Mouse (Mus musculus): ENCODE measurements around the gene Phpt1. TPM values are rescaled to one million over a fixed set of nuclear protein-coding genes. Genes with fewer than 3 reads are reported as not detected.

Phpt1 gene
- polyA plus RNA-seq, 1 experiment from 2014 or later = 159 TPM

DNA sequence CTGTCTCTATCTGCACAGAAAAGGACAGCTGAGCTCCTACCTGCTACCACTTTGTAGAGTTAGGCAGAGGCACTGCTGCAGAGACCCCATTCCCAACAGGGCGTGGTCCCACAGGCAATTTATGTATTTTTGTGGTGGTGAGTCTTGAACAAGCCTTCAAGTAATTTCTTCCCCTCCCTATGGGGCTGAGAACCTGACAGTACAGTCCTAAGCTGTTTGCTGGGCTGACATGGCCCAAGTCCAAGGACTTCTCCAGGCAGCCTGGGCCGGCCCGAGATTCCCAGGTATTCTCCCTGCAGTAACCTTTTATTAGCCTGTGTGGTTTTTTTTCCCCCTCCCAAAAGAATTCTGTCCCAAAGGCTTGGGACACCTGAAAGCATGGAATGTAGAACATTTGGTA is 9.1 kb upstream of the Phpt1 start:
- H3K9ac ChIP-seq (ENCODE audit: low read length) = no peak overlapping the region
- H3K4me2 ChIP-seq = no peak overlapping the region
- H3K36me3 ChIP-seq (ENCODE audit: control insufficient read depth, insufficient read depth, low read length) = peaks cover 6% of the 10 kb centered on the region
- H3K27me3 ChIP-seq (ENCODE audit: control insufficient read depth, insufficient read depth, low read length) = peaks cover 23% of the 10 kb centered on the region
- no peak for DNase-seq (ENCODE audit: low spot score, missing footprints)
- peaks cover 10% of the 10 kb centered on the region; the same call in 1 of the 2 replicates for H3K4me1 ChIP-seq (ENCODE audit: control insufficient read depth, insufficient read depth, low read length)
- 98% methylated on average over 3 of the region's 3 CpGs for WGBS
- H3K4me3 ChIP-seq (ENCODE audit: low read depth, low read length) = no peak overlapping the region
- no peak for ATAC-seq (ENCODE audit: low FRiP score)
- no peaks in the 10 kb centered on the region for H3K9me3 ChIP-seq (ENCODE audit: control insufficient read depth, low read length)
- no peak overlapping the region for H3K27ac ChIP-seq (ENCODE audit: low read depth, low read length)

DNA sequence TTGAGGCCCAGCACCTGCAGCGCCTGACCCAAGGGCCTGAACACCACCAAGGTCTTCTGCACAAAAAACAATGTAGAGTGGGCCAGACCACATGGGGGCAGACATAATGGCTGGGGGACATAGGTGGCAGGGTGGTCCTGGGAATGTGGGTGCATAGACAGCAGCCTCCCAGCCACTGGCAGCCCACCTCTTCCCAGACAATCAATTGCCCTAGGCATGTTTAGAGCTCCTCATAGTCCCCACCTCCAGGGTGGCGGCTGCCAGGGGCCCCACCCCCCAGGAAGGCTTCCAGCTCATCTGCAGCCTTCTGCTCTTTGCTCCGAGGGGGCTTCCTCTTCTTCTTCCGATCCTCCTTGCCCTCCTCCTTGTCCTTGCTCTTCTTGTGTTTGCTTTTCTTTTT is 8.5 kb upstream of the Phpt1 start:
- Histone ChIP-seq H3K4me1 (ENCODE audit: control insufficient read depth, insufficient read depth, low read length) (peaks cover 10% of the 10 kb centered on the region; the same call in 1 of the 2 replicates), H3K9me3 (ENCODE audit: control insufficient read depth, low read length) (no peaks in the 10 kb centered on the region), H3K4me3 (ENCODE audit: low read depth, low read length) (no peak overlapping the region), H3K27me3 (ENCODE audit: control insufficient read depth, insufficient read depth, low read length) (peaks cover 29% of the 10 kb centered on the region), H3K36me3 (ENCODE audit: control insufficient read depth, insufficient read depth, low read length) (peaks cover 6% of the 10 kb centered on the region), H3K9ac (ENCODE audit: low read length) (no peak overlapping the region), H3K4me2 (no peak overlapping the region), H3K27ac (ENCODE audit: low read depth, low read length) (no peak overlapping the region)
- DNase-seq (ENCODE audit: low spot score, missing footprints) (no peak), ATAC-seq (ENCODE audit: low FRiP score) (no peak)
- 79% methylated on average over 4 of the region's 4 CpGs for WGBS

DNA sequence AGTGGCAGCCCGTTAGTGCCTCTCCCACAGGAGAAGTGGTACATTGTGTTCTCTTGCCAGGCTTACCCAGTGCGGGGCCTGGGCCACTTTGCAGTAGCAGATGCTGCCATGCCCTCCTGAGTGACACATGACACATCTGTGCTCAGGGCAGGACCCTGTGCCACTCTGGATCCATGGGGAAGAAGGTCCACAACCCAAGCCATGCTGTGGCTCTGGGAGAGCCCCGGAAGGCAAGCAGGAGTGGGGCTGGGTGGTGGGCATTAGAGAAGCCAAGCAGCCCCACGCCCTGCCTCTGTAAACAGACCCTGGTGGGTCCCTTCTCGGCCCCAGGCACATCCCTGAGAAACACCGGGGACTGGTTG is 8.1 kb upstream of the Phpt1 start:
- ATAC-seq (ENCODE audit: low FRiP score) = no peak
- no peak for DNase-seq (ENCODE audit: low spot score, missing footprints)
- Histone ChIP-seq H3K36me3 (ENCODE audit: control insufficient read depth, insufficient read depth, low read length) (peaks cover 6% of the 10 kb centered on the region), H3K4me2 (no peak overlapping the region), H3K27ac (ENCODE audit: low read depth, low read length) (no peak overlapping the region), H3K4me1 (ENCODE audit: control insufficient read depth, insufficient read depth, low read length) (peaks cover 10% of the 10 kb centered on the region; the same call in 1 of the 2 replicates), H3K9ac (ENCODE audit: low read length) (no peak overlapping the region), H3K9me3 (ENCODE audit: control insufficient read depth, low read length) (no peaks in the 10 kb centered on the region), H3K4me3 (ENCODE audit: low read depth, low read length) (no peak overlapping the region), H3K27me3 (ENCODE audit: control insufficient read depth, insufficient read depth, low read length) (peaks cover 33% of the 10 kb centered on the region)
- 88% methylated on average over 6 of the region's 6 CpGs for WGBS

DNA sequence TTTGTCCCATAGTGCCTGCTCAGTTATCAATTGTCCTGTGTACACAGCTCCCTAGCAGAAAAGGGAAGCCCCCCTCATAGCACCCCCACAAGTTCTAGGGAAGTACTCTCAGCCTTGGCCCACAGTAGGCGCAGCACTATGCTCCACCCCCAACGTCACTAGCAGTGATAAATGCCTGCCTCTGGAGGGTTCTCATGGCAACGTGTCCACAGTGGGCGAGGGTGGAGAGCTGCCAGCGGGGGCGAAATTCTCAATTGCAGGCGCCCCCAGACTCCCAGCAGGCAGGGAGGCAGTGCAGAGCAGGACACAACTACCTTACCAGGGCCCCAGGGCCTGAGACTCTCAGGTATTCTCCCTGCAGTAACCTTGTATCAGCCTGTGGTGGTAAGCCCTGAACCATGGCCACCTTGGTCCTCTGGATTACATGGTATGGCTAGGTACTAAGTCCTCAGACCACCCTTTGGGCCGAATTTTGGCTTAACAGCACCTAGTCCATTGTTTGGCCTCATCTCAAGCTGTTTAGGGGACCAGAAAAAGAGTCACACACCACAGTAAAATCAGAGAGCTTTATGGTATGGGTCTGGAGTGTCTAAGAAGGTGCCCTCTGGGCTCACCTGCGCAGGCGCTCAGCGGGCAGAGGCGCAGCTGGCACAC is 7.6 kb upstream of the Phpt1 start:
- H3K27me3 ChIP-seq (ENCODE audit: control insufficient read depth, insufficient read depth, low read length) = peaks cover 38% of the 10 kb centered on the region
- H3K36me3 ChIP-seq (ENCODE audit: control insufficient read depth, insufficient read depth, low read length) = peaks cover 6% of the 10 kb centered on the region
- DNase-seq (ENCODE audit: low spot score, missing footprints) (no peak), ATAC-seq (ENCODE audit: low FRiP score) (no peak)
- no peak overlapping the region for H3K4me2 ChIP-seq
- no peak overlapping the region for H3K9ac ChIP-seq (ENCODE audit: low read length)
- no peak overlapping the region for H3K4me3 ChIP-seq (ENCODE audit: low read depth, low read length)
- H3K9me3 ChIP-seq (ENCODE audit: control insufficient read depth, low read length) = no peaks in the 10 kb centered on the region
- 65% methylated on average over 12 of the region's 12 CpGs for WGBS
- H3K4me1 ChIP-seq (ENCODE audit: control insufficient read depth, insufficient read depth, low read length) = peaks cover 13% of the 10 kb centered on the region
- no peak overlapping the region for H3K27ac ChIP-seq (ENCODE audit: low read depth, low read length)

DNA sequence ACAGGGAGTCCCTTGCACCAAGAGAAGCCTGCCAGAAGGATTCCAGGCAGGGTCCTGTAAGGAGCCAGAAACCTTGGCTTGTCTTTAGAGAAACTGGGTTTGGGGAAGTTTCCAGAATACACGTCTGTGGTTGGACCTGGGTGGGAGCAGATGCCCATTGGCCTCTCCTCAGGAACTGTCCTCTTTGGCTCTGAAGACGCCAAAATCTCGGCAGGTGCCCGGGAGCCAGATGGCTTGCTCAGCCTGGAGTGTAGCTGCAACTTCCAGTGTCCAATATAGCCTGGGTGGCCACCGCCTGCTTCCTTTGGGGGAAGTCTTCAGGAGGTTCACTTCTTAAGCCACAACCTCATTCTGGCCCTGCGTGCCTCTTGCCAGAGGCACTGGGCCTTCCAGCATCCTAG is 6.9 kb upstream of the Phpt1 start:
- H3K4me2 ChIP-seq = no peak overlapping the region
- H3K4me3 ChIP-seq (ENCODE audit: low read depth, low read length) = no peak overlapping the region
- peaks cover 6% of the 10 kb centered on the region for H3K36me3 ChIP-seq (ENCODE audit: control insufficient read depth, insufficient read depth, low read length)
- WGBS = 40% methylated on average over 6 of the region's 6 CpGs
- DNase-seq (ENCODE audit: low spot score, missing footprints) (no peak), ATAC-seq (ENCODE audit: low FRiP score) (no peak)
- no peak overlapping the region; the same call in 1 of the 2 replicates for H3K9ac ChIP-seq (ENCODE audit: low read length)
- peaks cover 18% of the 10 kb centered on the region for H3K4me1 ChIP-seq (ENCODE audit: control insufficient read depth, insufficient read depth, low read length)
- H3K27me3 ChIP-seq (ENCODE audit: control insufficient read depth, insufficient read depth, low read length) = peaks cover 45% of the 10 kb centered on the region
- H3K9me3 ChIP-seq (ENCODE audit: control insufficient read depth, low read length) = no peaks in the 10 kb centered on the region
- peak overlapping the region; percentile 7; the same call in 1 of the 2 replicates for H3K27ac ChIP-seq (ENCODE audit: low read depth, low read length)

DNA sequence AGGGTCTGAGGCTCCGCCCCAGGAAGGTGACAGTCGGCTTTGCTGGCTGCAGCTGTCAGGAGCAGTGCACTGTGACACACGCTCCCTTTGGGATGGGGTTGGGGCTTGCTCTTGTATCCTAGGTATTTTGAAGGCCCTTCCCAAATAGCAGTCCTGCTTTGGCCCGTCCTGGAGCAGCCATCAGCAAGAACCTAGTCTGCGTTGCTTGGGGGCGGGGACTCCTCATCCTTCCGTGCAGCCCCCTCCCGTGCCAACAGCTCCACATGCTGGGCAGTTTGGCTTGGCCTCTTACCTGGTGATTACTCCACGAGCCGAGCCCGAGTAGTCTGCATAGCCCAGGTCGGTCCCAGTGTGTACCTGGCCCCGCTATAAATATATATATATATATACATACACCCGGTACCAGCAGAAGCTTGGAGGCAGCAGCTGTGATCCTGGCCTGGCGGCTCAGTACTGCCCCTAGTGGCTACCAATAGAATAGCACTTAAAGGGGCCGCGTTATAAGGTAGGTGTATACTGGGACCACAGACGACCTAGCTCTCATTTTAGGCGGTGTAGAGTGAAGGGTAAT is 6.4 kb upstream of the Phpt1 start, which contains the start of gene Ajm1:
TSS of gene Ajm1 (minus strand) at position 464 of the 571 bp plus-strand sequence.
- peak within 1 kb of the TSS; percentile 7; the same call in 1 of the 2 replicates for H3K27ac ChIP-seq (ENCODE audit: low read depth, low read length)
- 8% methylated on average over 19 of the region's 19 CpGs for WGBS
- peak within 1 kb of the TSS; percentile 52 for H3K4me2 ChIP-seq
- H3K9ac ChIP-seq (ENCODE audit: low read length) = peak within 1 kb of the TSS; percentile 27; the same call in 1 of the 2 replicates
- DNase-seq (ENCODE audit: low spot score, missing footprints) = peak; percentile 95
- peaks cover 18% of the 10 kb centered on the region for H3K4me1 ChIP-seq (ENCODE audit: control insufficient read depth, insufficient read depth, low read length)
- H3K9me3 ChIP-seq (ENCODE audit: control insufficient read depth, low read length) = no peaks in the 10 kb centered on the region
- H3K4me3 ChIP-seq (ENCODE audit: low read depth, low read length) = peak within 1 kb of the TSS; percentile 24
- peak; percentile 72 for ATAC-seq (ENCODE audit: low FRiP score)
- peaks cover 51% of the 10 kb centered on the region for H3K27me3 ChIP-seq (ENCODE audit: control insufficient read depth, insufficient read depth, low read length)
- peaks cover 6% of the 10 kb centered on the region for H3K36me3 ChIP-seq (ENCODE audit: control insufficient read depth, insufficient read depth, low read length)

DNA sequence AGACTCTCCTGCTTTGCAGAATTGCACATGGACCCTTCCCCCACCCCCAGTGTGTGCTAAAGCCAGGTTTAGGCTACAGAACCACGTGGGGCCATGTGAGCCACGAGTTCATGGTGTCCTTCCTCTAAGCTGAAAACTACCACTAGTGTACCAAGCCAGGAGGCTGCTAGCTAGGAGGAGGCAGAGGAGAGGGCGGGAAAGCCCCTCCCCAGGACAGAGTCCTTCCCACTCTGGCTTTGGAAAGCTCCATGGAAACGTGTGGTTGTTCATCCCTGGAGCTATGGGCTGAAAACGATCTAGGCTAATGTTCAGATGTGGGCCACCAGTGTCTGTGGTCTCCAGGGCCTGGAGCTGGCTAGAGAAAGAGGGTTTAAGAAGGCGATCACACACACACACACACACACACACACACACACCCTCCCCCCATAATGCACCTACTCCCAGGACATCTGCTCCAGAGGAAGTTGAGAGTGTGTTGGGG is 5.6 kb upstream of the Phpt1 start:
- no peak for DNase-seq (ENCODE audit: low spot score, missing footprints)
- no peak overlapping the region for H3K9ac ChIP-seq (ENCODE audit: low read length)
- H3K4me2 ChIP-seq = no peak overlapping the region
- H3K4me3 ChIP-seq (ENCODE audit: low read depth, low read length) = no peak overlapping the region
- no peak for ATAC-seq (ENCODE audit: low FRiP score)
- peaks cover 57% of the 10 kb centered on the region for H3K27me3 ChIP-seq (ENCODE audit: control insufficient read depth, insufficient read depth, low read length)
- peaks cover 4% of the 10 kb centered on the region for H3K36me3 ChIP-seq (ENCODE audit: control insufficient read depth, insufficient read depth, low read length)
- peaks cover 20% of the 10 kb centered on the region for H3K4me1 ChIP-seq (ENCODE audit: control insufficient read depth, insufficient read depth, low read length)
- no peak overlapping the region for H3K27ac ChIP-seq (ENCODE audit: low read depth, low read length)
- no peaks in the 10 kb centered on the region for H3K9me3 ChIP-seq (ENCODE audit: control insufficient read depth, low read length)
- 51% methylated on average over 6 of the region's 6 CpGs for WGBS

DNA sequence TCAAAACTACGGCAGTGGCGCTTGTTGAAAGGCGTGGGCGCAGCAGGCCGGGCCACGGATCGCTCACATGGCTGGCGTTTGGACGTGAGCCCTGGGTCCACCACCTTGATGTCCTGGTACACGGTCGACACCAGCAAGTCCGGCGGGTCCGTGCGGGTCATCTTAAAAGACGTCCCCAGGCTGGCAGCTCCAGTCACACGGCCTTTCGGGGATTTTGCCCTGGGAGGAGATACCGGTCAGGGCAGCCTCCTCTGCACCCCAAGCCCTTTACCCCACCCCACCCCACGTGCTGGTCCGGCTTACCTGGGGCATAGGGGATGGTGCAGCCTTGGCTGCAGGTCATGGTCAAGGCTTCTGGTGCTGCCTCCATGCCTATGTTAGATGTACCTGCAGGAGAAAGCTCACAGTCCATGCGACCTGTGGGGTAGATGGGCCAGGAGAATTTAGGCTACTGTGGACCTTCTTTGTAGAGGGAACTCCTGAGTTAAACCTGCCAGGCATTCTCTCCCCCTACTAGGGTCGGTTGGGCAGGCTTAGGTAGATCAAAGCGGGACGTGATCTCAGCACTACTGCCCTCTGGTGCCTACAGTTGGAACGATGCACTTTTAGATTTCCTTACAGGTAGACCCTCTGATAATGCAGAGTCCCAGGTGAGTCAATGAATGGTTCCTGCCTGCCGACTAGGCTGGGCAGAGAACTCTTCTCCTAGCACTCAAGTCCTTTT is 4.9 kb upstream of the Phpt1 start:
- H3K4me1 ChIP-seq (ENCODE audit: control insufficient read depth, insufficient read depth, low read length) = peaks cover 24% of the 10 kb centered on the region
- 0 out of 2 replicates have a peak overlapping the region, but pooled peaks have one; percentile 0 for H3K4me3 ChIP-seq (ENCODE audit: low read depth, low read length)
- no peak overlapping the region for H3K27ac ChIP-seq (ENCODE audit: low read depth, low read length)
- peaks cover 57% of the 10 kb centered on the region for H3K27me3 ChIP-seq (ENCODE audit: control insufficient read depth, insufficient read depth, low read length)
- DNase-seq (ENCODE audit: low spot score, missing footprints) (peak; percentile 88), ATAC-seq (ENCODE audit: low FRiP score) (no peak)
- 7% methylated on average over 27 of the region's 27 CpGs for WGBS
- H3K4me2 ChIP-seq = no peak overlapping the region
- no peak overlapping the region for H3K9ac ChIP-seq (ENCODE audit: low read length)
- H3K36me3 ChIP-seq (ENCODE audit: control insufficient read depth, insufficient read depth, low read length) = peaks cover 2% of the 10 kb centered on the region; the same call in 1 of the 2 replicates
- H3K9me3 ChIP-seq (ENCODE audit: control insufficient read depth, low read length) = no peaks in the 10 kb centered on the region
